7 mouse cellular contexts compared by ENCODE assay signal in the genomic region with DNA sequence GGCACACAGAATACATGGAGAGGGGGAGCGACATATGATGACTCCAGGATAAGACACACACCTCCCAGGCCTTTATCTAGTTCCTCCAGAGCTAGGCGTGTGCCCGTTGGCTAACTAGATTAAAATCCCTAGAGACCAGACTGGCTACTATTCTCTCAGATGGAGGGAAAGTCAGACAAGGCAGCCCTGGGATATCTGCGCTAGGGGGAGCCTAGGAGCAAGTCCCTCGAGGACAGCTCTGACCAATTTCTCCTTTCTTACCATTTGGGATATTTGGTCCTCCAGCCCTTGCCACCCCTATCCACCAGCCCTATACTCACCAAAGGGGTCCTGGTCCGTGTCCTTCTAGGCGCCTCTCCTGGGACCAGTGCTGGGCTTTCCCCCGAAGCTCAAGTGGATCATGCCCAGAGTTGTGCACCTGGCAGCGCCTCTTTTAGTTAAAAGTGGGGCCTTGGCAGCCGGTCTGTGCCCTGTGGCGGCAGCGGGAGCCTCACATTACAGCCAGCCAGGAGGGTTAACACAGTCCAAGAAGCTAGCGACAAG. TPM values are rescaled to one million over a fixed set of nuclear protein-coding genes. Genes with fewer than 3 reads are reported as not detected.
DNase-seq lines count a peak whose midpoint lies in the region; ATAC-seq and TF ChIP-seq lines count a peak whose summit lies in the region.

No protein-coding gene starts in this region.

- no peak overlapping the region for H3K27ac ChIP-seq in kidney, adult 2 months (ENCODE audit: insufficient read depth, low read depth, low read length)
- H3K27ac ChIP-seq in lung, embryonic 15.5 days, result peak overlapping the region; percentile 61

- H3K9ac ChIP-seq in lung, embryonic 15.5 days, result peak overlapping the region; percentile 35

- H3K4me2 ChIP-seq in lung, embryonic 15.5 days, result peak overlapping the region; percentile 68

- 4% methylated on average over 13 of the region's 13 CpGs for WGBS in kidney, adult 2 months
- 2% methylated on average over 13 of the region's 13 CpGs for WGBS in lung, embryonic 15.5 days

- no peak for TF ChIP-seq POLR2A in kidney, adult 2 months (IDR thresholded peaks at IDR 0.05; ENCODE audit: low read depth, low read length)

- peak; percentile 60 for ATAC-seq in G1E (ENCODE audit: extremely low read depth, insufficient number of reproducible peaks, low FRiP score, poor library complexity, severe bottlenecking)
- peak; percentile 61 for ATAC-seq in common myeloid progenitor, adult 5-6 weeks (replicated peaks; ENCODE audit: low read depth, poor library complexity, severe bottlenecking)
- peak; percentile 9; the same call in 1 of the 2 replicates for ATAC-seq in lung, embryonic 15.5 days (ENCODE audit: borderline replicate concordance, extremely low read depth, low FRiP score, low TSS enrichment)

- H3K36me3 ChIP-seq in G1E (replicated peaks), result peaks cover 11% of the 10 kb centered on the region
- H3K36me3 ChIP-seq in kidney, adult 2 months (ENCODE audit: control insufficient read depth, insufficient read depth, low read length), result no peaks in the 10 kb centered on the region
- H3K36me3 ChIP-seq in lung, embryonic 15.5 days, result no peaks in the 10 kb centered on the region

- no peak overlapping the region; the same call in 1 of the 2 replicates for H3K4me3 ChIP-seq in G1E (ENCODE audit: low read depth, low read length)
- H3K4me3 ChIP-seq in kidney, adult 2 months (ENCODE audit: insufficient read depth, low read depth, low read length), result peak overlapping the region; percentile 50
- peak overlapping the region; percentile 37 for H3K4me3 ChIP-seq in lung, embryonic 15.5 days

- peaks cover 24% of the 10 kb centered on the region for H3K4me1 ChIP-seq in G1E (ENCODE audit: insufficient read depth, low read depth, low read length)
- H3K4me1 ChIP-seq in kidney, adult 2 months (ENCODE audit: control insufficient read depth, insufficient read depth, low read length), result peaks cover 5% of the 10 kb centered on the region; the same call in 1 of the 2 replicates
- peaks cover 48% of the 10 kb centered on the region for H3K4me1 ChIP-seq in lung, embryonic 15.5 days

- no peak for TF ChIP-seq CTCF in G1E (IDR thresholded peaks at IDR 0.05; ENCODE audit: low read depth, low read length)
- peak; percentile 70 for TF ChIP-seq CTCF in kidney, adult 2 months (conservative IDR thresholded peaks at IDR 0.05; ENCODE audit: insufficient read depth, insufficient read length, low read depth, low read length)

- H3K9me3 ChIP-seq in G1E (replicated peaks), result peaks cover 5% of the 10 kb centered on the region
- H3K9me3 ChIP-seq in lung, embryonic 15.5 days, result no peaks in the 10 kb centered on the region

- H3K27me3 ChIP-seq in G1E (ENCODE audit: insufficient read depth, low read length), result peaks cover 59% of the 10 kb centered on the region
- no peaks in the 10 kb centered on the region for H3K27me3 ChIP-seq in kidney, adult 2 months (replicated peaks; ENCODE audit: control insufficient read depth, insufficient read depth, low read length)
- peaks cover 48% of the 10 kb centered on the region for H3K27me3 ChIP-seq in lung, embryonic 15.5 days

- DNase-seq in 416B (ENCODE audit: low read depth), result peak; percentile 41
- peak; percentile 67 for DNase-seq in G1E (ENCODE audit: low spot score)
- DNase-seq in gastrocnemius, postnatal 25 days, result peak; percentile 39
- peak; percentile 68 for DNase-seq in kidney, adult 2 months
- peak; percentile 54 for DNase-seq in right cerebral cortex, postnatal 25 days

RNA-seq across cellular contexts. Expression of a gene that starts 0.8 kb away (rescaled TPM):
- total RNA-seq in G1E (2014; fragmentation: Nextera tagmentation) (not detected in 2 replicates), G1E (2017) (0.11 TPM in 1 of 2 replicates, not detected in the other)
- polyA plus RNA-seq in G1E (2012), result not detected in 2 replicates
- not detected in 2 replicates for total RNA-seq in common myeloid progenitor, adult 5-6 weeks (2017)
- under 1 TPM; 0.18 to 0.48 TPM for total RNA-seq in gastrocnemius, postnatal 25 days (2021)
- polyA plus RNA-seq in kidney, adult 2 months (2012; rRNA removed), result 1.2 and 1.8 TPM in 2 replicates
- 3.1 and 3.2 TPM in 2 replicates for polyA plus RNA-seq in lung, embryonic 15.5 days (2015; fragmentation: Nextera tagmentation; extraction: Ambion mirVana)

RNA-seq across cellular contexts. Expression of a gene that starts 14.0 kb away (rescaled TPM):
- total RNA-seq in G1E (2014; fragmentation: Nextera tagmentation) (17.9 and 25.1 TPM in 2 replicates), G1E (2017) (7.5 and 8.9 TPM in 2 replicates)
- 14.3 and 18.8 TPM in 2 replicates for polyA plus RNA-seq in G1E (2012)
- 11.3 and 17.9 TPM in 2 replicates for total RNA-seq in common myeloid progenitor, adult 5-6 weeks (2017)
- total RNA-seq in gastrocnemius, postnatal 25 days (2021), result 100 to 1,000 TPM; 218 TPM
- polyA plus RNA-seq in kidney, adult 2 months (2012; rRNA removed), result 55.5 and 61.0 TPM in 2 replicates
- 37.9 and 41.2 TPM in 2 replicates for polyA plus RNA-seq in lung, embryonic 15.5 days (2015; fragmentation: Nextera tagmentation; extraction: Ambion mirVana)

RNA-seq across cellular contexts. Expression of a gene that starts 36.9 kb away (rescaled TPM):
- 8.4 and 10.0 TPM in 2 replicates for total RNA-seq in G1E (2014; fragmentation: Nextera tagmentation)
- 11.3 and 12.4 TPM in 2 replicates for total RNA-seq in G1E (2017)
- 18.8 and 19.4 TPM in 2 replicates for polyA plus RNA-seq in G1E (2012)
- total RNA-seq in common myeloid progenitor, adult 5-6 weeks (2017), result 6.6 and 7.0 TPM in 2 replicates
- total RNA-seq in gastrocnemius, postnatal 25 days (2021), result 1 to 10 TPM; 3.3 to 3.4 TPM
- polyA plus RNA-seq in kidney, adult 2 months (2012; rRNA removed), result 9.4 and 10.1 TPM in 2 replicates
- 18.2 and 19.3 TPM in 2 replicates for polyA plus RNA-seq in lung, embryonic 15.5 days (2015; fragmentation: Nextera tagmentation; extraction: Ambion mirVana)

RNA-seq across cellular contexts. Expression of a gene that starts 41.6 kb away (rescaled TPM):
- total RNA-seq in G1E (2014; fragmentation: Nextera tagmentation), result 247 and 294 TPM in 2 replicates
- total RNA-seq in G1E (2017), result 219 and 225 TPM in 2 replicates
- polyA plus RNA-seq in G1E (2012), result 181 and 297 TPM in 2 replicates
- total RNA-seq in common myeloid progenitor, adult 5-6 weeks (2017), result 54.1 and 85.0 TPM in 2 replicates
- total RNA-seq in gastrocnemius, postnatal 25 days (2021), result 10 to 100 TPM; 72.1 to 75.9 TPM
- polyA plus RNA-seq in kidney, adult 2 months (2012; rRNA removed), result 768 and 777 TPM in 2 replicates
- 177 and 185 TPM in 2 replicates for polyA plus RNA-seq in lung, embryonic 15.5 days (2015; fragmentation: Nextera tagmentation; extraction: Ambion mirVana)

RNA-seq across cellular contexts. Expression of a gene that starts 45.5 kb away (rescaled TPM):
- total RNA-seq in G1E (2014; fragmentation: Nextera tagmentation), result not detected in 2 replicates
- 0.06 and 0.33 TPM in 2 replicates for total RNA-seq in G1E (2017)
- polyA plus RNA-seq in G1E (2012), result 0.11 and 0.63 TPM in 2 replicates
- 0.34 TPM in 1 of 2 replicates, not detected in the other for total RNA-seq in common myeloid progenitor, adult 5-6 weeks (2017)
- total RNA-seq in gastrocnemius, postnatal 25 days (2021), result 1 to 10 TPM; 2.6 to 3.5 TPM
- polyA plus RNA-seq in kidney, adult 2 months (2012; rRNA removed), result 4.9 and 9.8 TPM in 2 replicates
- polyA plus RNA-seq in lung, embryonic 15.5 days (2015; fragmentation: Nextera tagmentation; extraction: Ambion mirVana), result 16.4 and 16.5 TPM in 2 replicates

Comparison
In these comparisons a context has a peak if more than half of its experiments do, and no peak if none do; other contexts are left out.
1. ATAC-seq: peak in every context shown above with its lines; median percentile 61 in common myeloid progenitor, adult 5-6 weeks; 60 in G1E; 9 in lung, embryonic 15.5 days.
2. RNA of a gene that starts 14.0 kb away (total RNA-seq): 218 TPM in gastrocnemius, postnatal 25 days; 7.5 to 25.1 TPM in G1E and 11.3 to 17.9 TPM in common myeloid progenitor, adult 5-6 weeks; every median in the first group is over 4 times any median in the second.
3. Peak in every context shown above with its lines, with median percentiles within 50 percentile points of each other: DNase-seq.